Mouse (Mus musculus): ENCODE results near the gene Rnpep. TPM values are rescaled to one million over a fixed set of nuclear protein-coding genes. Genes with fewer than 3 reads are reported as not detected.
A peak's percentile ranks its signal among the peaks of the same experiment; 100 is the strongest.

Rnpep gene
- polyA plus RNA-seq (2015; fragmentation: Nextera tagmentation; extraction: Ambion mirVana), result 54.6 and 57.1 TPM in 2 replicates

- Histone ChIP-seq H3K9ac (ENCODE audit: low read length) (peak within 1 kb of the TSS; percentile 98), H3K4me2 (ENCODE audit: low read depth, low read length) (peak within 1 kb of the TSS; percentile 93), H3K9me3 (replicated peaks; ENCODE audit: control insufficient read depth, low read length) (no peaks in the 10 kb centered on the region), H3K4me3 (ENCODE audit: low read length) (peak within 1 kb of the TSS; percentile 96), H3K4me1 (ENCODE audit: control insufficient read depth, insufficient read depth, low read length) (peaks cover 12% of the 10 kb centered on the region), H3K27me3 (ENCODE audit: control insufficient read depth, insufficient read depth, low read length) (no peaks in the 10 kb centered on the region), H3K27ac (ENCODE audit: low read length) (peak within 1 kb of the TSS; percentile 93), H3K36me3 (ENCODE audit: control insufficient read depth, insufficient read depth) (no peaks in the 10 kb centered on the region)
- WGBS, result under 1% methylated on average over 39 of the region's 39 CpGs
- peak; percentile 84 for ATAC-seq (replicated peaks; ENCODE audit: extremely low read depth, insufficient read depth, low FRiP score)
Observed at GRCm38 (mm10) chr1:135283826-135284291, at the start of gene Rnpep. Gene Rnpep (minus strand): TSS chr1:135284084.

DNA sequence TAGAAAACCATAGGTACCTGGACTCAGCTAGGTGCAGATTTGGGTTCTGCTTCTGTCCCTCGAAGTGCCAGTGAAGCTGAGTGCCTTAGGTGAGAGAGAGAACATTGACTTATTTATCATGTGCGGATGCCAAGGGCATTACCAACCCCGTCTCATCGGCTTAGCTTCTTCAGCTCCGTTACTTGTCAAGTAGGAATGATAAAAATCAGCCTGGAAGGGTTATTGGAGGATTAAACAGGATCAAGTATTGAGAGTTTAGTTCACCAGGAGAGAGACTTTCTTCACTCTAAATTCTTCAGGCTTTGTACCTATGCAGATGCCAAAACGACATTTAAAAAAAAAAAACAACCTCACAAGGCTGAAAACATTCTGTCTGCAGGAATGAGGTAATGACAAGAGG lies 46.7 kb upstream of the Rnpep start:
- H3K4me2 ChIP-seq (ENCODE audit: low read depth, low read length), result no peak overlapping the region
- no peak for ATAC-seq (replicated peaks; ENCODE audit: extremely low read depth, insufficient read depth, low FRiP score)
- H3K27ac ChIP-seq (ENCODE audit: low read length), result no peak overlapping the region
- H3K9ac ChIP-seq (ENCODE audit: low read length), result no peak overlapping the region
- H3K27me3 ChIP-seq (ENCODE audit: control insufficient read depth, insufficient read depth, low read length), result peaks cover 1% of the 10 kb centered on the region; the same call in 1 of the 2 replicates
- 0 out of 2 replicates have a peak, but pooled peaks cover 3% of the 10 kb centered on the region for H3K4me1 ChIP-seq (ENCODE audit: control insufficient read depth, insufficient read depth, low read length)
- no peaks in the 10 kb centered on the region for H3K9me3 ChIP-seq (replicated peaks; ENCODE audit: control insufficient read depth, low read length)
- H3K4me3 ChIP-seq (ENCODE audit: low read length), result no peak overlapping the region
- H3K36me3 ChIP-seq (ENCODE audit: control insufficient read depth, insufficient read depth), result no peaks in the 10 kb centered on the region
- 60% methylated on average over 6 of the region's 6 CpGs for WGBS

GRCm38 (mm10) chr1:135328368-135328767 lies 44.5 kb upstream of the Rnpep start:
- Histone ChIP-seq H3K27me3 (ENCODE audit: control insufficient read depth, insufficient read depth, low read length) (peaks cover 4% of the 10 kb centered on the region; the same call in 1 of the 2 replicates), H3K4me1 (ENCODE audit: control insufficient read depth, insufficient read depth, low read length) (peaks cover 8% of the 10 kb centered on the region), H3K9me3 (replicated peaks; ENCODE audit: control insufficient read depth, low read length) (no peaks in the 10 kb centered on the region), H3K36me3 (ENCODE audit: control insufficient read depth, insufficient read depth) (no peaks in the 10 kb centered on the region), H3K27ac (ENCODE audit: low read length) (no peak overlapping the region), H3K4me3 (ENCODE audit: low read length) (no peak overlapping the region), H3K4me2 (ENCODE audit: low read depth, low read length) (no peak overlapping the region), H3K9ac (ENCODE audit: low read length) (no peak overlapping the region)
- WGBS, result 69% methylated on average over 5 of the region's 5 CpGs
- ATAC-seq (replicated peaks; ENCODE audit: extremely low read depth, insufficient read depth, low FRiP score), result no peak

- no peak overlapping the region for H3K9ac ChIP-seq (ENCODE audit: low read length)
- H3K9me3 ChIP-seq (replicated peaks; ENCODE audit: control insufficient read depth, low read length), result no peaks in the 10 kb centered on the region
- H3K4me1 ChIP-seq (ENCODE audit: control insufficient read depth, insufficient read depth, low read length), result peaks cover 5% of the 10 kb centered on the region
- no peak overlapping the region for H3K4me3 ChIP-seq (ENCODE audit: low read length)
- peaks cover 4% of the 10 kb centered on the region; the same call in 1 of the 2 replicates for H3K27me3 ChIP-seq (ENCODE audit: control insufficient read depth, insufficient read depth, low read length)
- ATAC-seq (replicated peaks; ENCODE audit: extremely low read depth, insufficient read depth, low FRiP score), result no peak
- WGBS, result 78% methylated on average over 2 of the region's 2 CpGs
- H3K36me3 ChIP-seq (ENCODE audit: control insufficient read depth, insufficient read depth), result no peaks in the 10 kb centered on the region
- no peak overlapping the region for H3K4me2 ChIP-seq (ENCODE audit: low read depth, low read length)
- no peak overlapping the region for H3K27ac ChIP-seq (ENCODE audit: low read length)
Observed at GRCm38 (mm10) chr1:135325934-135326333, 42.0 kb upstream of the Rnpep start.

DNA sequence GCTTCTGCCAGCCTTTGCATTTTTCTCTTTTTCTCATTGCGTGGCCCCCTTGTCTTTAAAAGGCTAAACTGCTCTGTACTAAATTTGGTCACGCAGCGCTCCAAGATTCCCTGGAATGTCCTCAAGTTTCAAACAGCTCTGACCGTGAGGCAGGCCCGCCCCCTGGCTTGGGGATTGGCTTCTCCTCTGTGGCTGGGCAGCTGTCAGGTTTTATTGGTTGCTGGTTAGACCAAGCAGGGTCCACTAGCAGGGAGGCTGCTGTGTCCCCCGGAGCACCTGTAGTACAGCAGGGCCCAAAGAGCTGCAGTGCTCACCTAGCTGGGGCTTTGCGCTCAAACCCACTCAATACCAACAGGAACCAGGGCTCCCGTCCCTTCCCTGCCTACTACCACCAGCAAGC lies 40.7 kb upstream of the Rnpep start, which contains the start of gene Lmod1:
Lmod1 (plus strand) TSS at position 237 of the 400 bp plus-strand sequence.
- whole genome bisulfite sequencing, result 10% methylated on average over 8 of the region's 8 CpGs
- peak within 1 kb of the TSS; percentile 35; the same call in 1 of the 2 replicates for H3K9ac ChIP-seq (ENCODE audit: low read length)

GRCm38 (mm10) chr1:135323367-135323901 lies 39.5 kb upstream of the Rnpep start:
- WGBS, result 77% methylated on average over 7 of the region's 7 CpGs
- H3K27ac ChIP-seq (ENCODE audit: low read length), result no peak overlapping the region
- H3K27me3 ChIP-seq (ENCODE audit: control insufficient read depth, insufficient read depth, low read length), result peaks cover 4% of the 10 kb centered on the region; the same call in 1 of the 2 replicates
- H3K9me3 ChIP-seq (replicated peaks; ENCODE audit: control insufficient read depth, low read length), result no peaks in the 10 kb centered on the region
- no peak overlapping the region for H3K4me2 ChIP-seq (ENCODE audit: low read depth, low read length)
- no peaks in the 10 kb centered on the region for H3K36me3 ChIP-seq (ENCODE audit: control insufficient read depth, insufficient read depth)
- H3K4me1 ChIP-seq (ENCODE audit: control insufficient read depth, insufficient read depth, low read length), result peaks cover 4% of the 10 kb centered on the region
- no peak overlapping the region for H3K4me3 ChIP-seq (ENCODE audit: low read length)
- ATAC-seq (replicated peaks; ENCODE audit: extremely low read depth, insufficient read depth, low FRiP score), result no peak
- no peak overlapping the region for H3K9ac ChIP-seq (ENCODE audit: low read length)

More for the DNA sequence above, 40.7 kb upstream of the Rnpep start, which contains the start of gene Lmod1:
- H3K4me3 ChIP-seq (ENCODE audit: low read length), result peak within 1 kb of the TSS; percentile 35
- no peak within 1 kb of the TSS; the same call in 1 of the 2 replicates for H3K27ac ChIP-seq (ENCODE audit: low read length)
- H3K36me3 ChIP-seq (ENCODE audit: control insufficient read depth, insufficient read depth), result no peaks in the 10 kb centered on the region
- peaks cover 4% of the 10 kb centered on the region for H3K4me1 ChIP-seq (ENCODE audit: control insufficient read depth, insufficient read depth, low read length)
- no peak for ATAC-seq (replicated peaks; ENCODE audit: extremely low read depth, insufficient read depth, low FRiP score)
- H3K4me2 ChIP-seq (ENCODE audit: low read depth, low read length), result peak within 1 kb of the TSS; percentile 44
- H3K27me3 ChIP-seq (ENCODE audit: control insufficient read depth, insufficient read depth, low read length), result peaks cover 4% of the 10 kb centered on the region; the same call in 1 of the 2 replicates
- no peaks in the 10 kb centered on the region for H3K9me3 ChIP-seq (replicated peaks; ENCODE audit: control insufficient read depth, low read length)

DNA sequence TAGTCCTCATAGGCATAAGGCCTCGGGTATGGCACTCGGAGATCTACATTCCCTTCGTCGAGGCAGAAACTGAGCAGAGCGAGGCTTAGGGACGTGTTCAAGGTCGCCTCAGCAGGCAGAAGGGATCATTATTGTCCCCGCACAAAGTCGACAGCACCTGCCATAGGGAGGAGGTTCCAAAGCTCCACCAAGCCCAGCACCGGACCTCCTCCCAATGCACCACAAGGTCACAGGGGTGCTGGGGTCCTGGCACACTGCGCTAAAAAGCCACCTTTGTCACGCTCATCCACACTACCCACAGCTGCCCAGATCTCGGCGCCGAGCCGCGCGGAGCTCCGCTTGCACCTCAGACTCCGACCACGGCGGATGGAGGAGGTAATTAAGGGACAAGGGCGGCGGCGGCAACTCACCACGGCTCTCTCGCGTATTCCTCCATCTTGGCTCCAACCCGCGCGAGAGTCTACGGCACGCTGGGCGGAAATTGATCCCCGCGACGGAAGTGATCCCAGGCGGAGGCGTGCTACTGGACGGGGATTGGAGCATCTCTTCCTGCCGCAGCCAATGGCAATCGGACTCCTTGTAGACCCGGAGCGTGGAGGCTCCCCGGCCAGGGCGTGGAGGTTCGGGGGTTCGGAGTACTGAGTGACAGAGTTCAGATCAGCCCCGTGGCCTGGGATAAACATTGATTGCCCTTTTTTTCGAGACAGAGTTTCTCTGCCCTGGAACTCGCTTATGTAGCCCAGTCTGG lies 29.6 kb upstream of the Rnpep start, which contains the start of gene Timm17a:
Timm17a (minus strand) TSS at position 495 of the 748 bp plus-strand sequence.
- H3K4me3 ChIP-seq (ENCODE audit: low read length), result peak within 1 kb of the TSS; percentile 85
- peaks cover 15% of the 10 kb centered on the region for H3K4me1 ChIP-seq (ENCODE audit: control insufficient read depth, insufficient read depth, low read length)
- no peaks in the 10 kb centered on the region for H3K9me3 ChIP-seq (replicated peaks; ENCODE audit: control insufficient read depth, low read length)
- peak; percentile 99 for ATAC-seq (replicated peaks; ENCODE audit: extremely low read depth, insufficient read depth, low FRiP score)
- H3K9ac ChIP-seq (ENCODE audit: low read length), result peak within 1 kb of the TSS; percentile 95
- H3K4me2 ChIP-seq (ENCODE audit: low read depth, low read length), result peak within 1 kb of the TSS; percentile 85
- H3K27me3 ChIP-seq (ENCODE audit: control insufficient read depth, insufficient read depth, low read length), result no peaks in the 10 kb centered on the region
- H3K27ac ChIP-seq (ENCODE audit: low read length), result peak within 1 kb of the TSS; percentile 91
- H3K36me3 ChIP-seq (ENCODE audit: control insufficient read depth, insufficient read depth), result peaks cover 10% of the 10 kb centered on the region
- WGBS, result under 1% methylated on average over 51 of the region's 51 CpGs

DNA sequence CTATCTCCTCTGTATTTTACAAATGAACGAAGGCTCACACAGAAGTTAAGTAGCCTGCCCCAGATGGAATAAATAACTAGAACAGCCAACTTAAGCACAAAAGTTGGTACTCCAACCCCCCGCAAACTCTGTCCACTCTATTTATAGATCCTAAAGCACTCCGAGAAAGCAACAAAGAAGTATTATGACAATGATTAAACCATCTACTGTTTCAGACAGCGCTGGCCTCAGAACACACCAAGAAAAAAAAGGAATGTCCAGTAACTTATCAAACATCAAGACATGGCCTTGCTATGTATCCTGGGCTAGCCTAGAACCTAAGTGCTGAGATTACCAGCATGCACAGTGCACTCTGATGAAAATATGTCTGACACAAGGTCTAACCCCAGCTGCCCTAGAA lies 28.3 kb upstream of the Rnpep start:
- Histone ChIP-seq H3K9ac (ENCODE audit: low read length) (peak overlapping the region; percentile 95), H3K4me2 (ENCODE audit: low read depth, low read length) (peak overlapping the region; percentile 85), H3K27ac (ENCODE audit: low read length) (no peak overlapping the region; the same call in 1 of the 2 replicates), H3K9me3 (replicated peaks; ENCODE audit: control insufficient read depth, low read length) (no peaks in the 10 kb centered on the region), H3K4me3 (ENCODE audit: low read length) (peak overlapping the region; percentile 85), H3K36me3 (ENCODE audit: control insufficient read depth, insufficient read depth) (peaks cover 19% of the 10 kb centered on the region), H3K27me3 (ENCODE audit: control insufficient read depth, insufficient read depth, low read length) (no peaks in the 10 kb centered on the region), H3K4me1 (ENCODE audit: control insufficient read depth, insufficient read depth, low read length) (peaks cover 15% of the 10 kb centered on the region)
- no peak for ATAC-seq (replicated peaks; ENCODE audit: extremely low read depth, insufficient read depth, low FRiP score)
- 56% methylated on average over 4 of the region's 4 CpGs for WGBS

- Histone ChIP-seq H3K9me3 (replicated peaks; ENCODE audit: control insufficient read depth, low read length) (no peaks in the 10 kb centered on the region), H3K4me2 (ENCODE audit: low read depth, low read length) (no peak overlapping the region), H3K27ac (ENCODE audit: low read length) (no peak overlapping the region), H3K36me3 (ENCODE audit: control insufficient read depth, insufficient read depth) (peaks cover 24% of the 10 kb centered on the region), H3K4me3 (ENCODE audit: low read length) (no peak overlapping the region), H3K4me1 (ENCODE audit: control insufficient read depth, insufficient read depth, low read length) (peaks cover 15% of the 10 kb centered on the region), H3K9ac (ENCODE audit: low read length) (no peak overlapping the region), H3K27me3 (ENCODE audit: control insufficient read depth, insufficient read depth, low read length) (no peaks in the 10 kb centered on the region)
- 62% methylated on average over 6 of the region's 6 CpGs for WGBS
- ATAC-seq (replicated peaks; ENCODE audit: extremely low read depth, insufficient read depth, low FRiP score), result no peak
Observed at GRCm38 (mm10) chr1:135311356-135311755, 27.5 kb upstream of the Rnpep start.

Data from heart, embryonic 16.5 days (tissue).